In the genomic region with DNA sequence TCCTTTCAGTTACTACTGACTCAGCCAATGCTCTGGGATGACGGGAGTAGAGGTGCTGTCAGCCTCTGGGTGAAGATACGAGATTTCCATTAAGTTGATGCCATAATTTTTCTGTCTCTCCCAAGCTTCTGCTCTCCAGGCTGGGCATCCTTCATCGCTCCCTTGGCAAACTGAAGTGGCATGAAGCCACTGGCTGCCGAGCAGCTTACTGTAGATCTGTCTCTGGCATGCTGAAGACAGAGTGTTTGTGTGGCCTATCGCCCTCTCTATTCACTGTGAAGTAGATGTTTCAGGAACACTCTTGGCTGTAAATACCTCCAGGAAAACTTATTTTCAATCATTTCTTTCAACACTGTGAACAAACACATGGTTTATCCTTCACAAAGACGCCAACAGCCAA, we compare ENCODE assay signal across 30 mouse cellular contexts.
DNase-seq lines count a peak whose midpoint lies in the region; ATAC-seq and TF ChIP-seq lines count a peak whose summit lies in the region.
"Had no signal": no experiment of that assay in that cellular context is flagged by ENCODE, and none has a peak within 500 bp of the region (broad histone marks: within the 10 kb centered on the region; RNA-seq: fewer than 3 reads in every experiment).

No protein-coding gene starts in this region.

- ATAC-seq in cerebellum, adult (ENCODE audit: insufficient number of reproducible peaks, low FRiP score, low TSS enrichment), result no peak
- peak; percentile 89 for ATAC-seq in forebrain, postnatal 0 days
- no peak; the same call in 1 of the 2 replicates for ATAC-seq in forebrain, embryonic 13.5 days
- 0 out of 2 replicates have a peak, but pooled peaks have one; percentile 21 for ATAC-seq in lung, embryonic 16.5 days (ENCODE audit: low read depth)
- ATAC-seq: activated CD4-positive, CD25-positive, alpha-beta regulatory T cell, adult 4 months; intestine, postnatal 0 days; liver, postnatal 0 days had no signal

- no peaks in the 10 kb centered on the region for H3K9me3 ChIP-seq in forebrain, postnatal 0 days (ENCODE audit: low read length)
- H3K9me3 ChIP-seq in forebrain, embryonic 13.5 days (replicated peaks), result no peaks in the 10 kb centered on the region
- H3K9me3 ChIP-seq in lung, embryonic 16.5 days (ENCODE audit: control insufficient read depth, low read length), result no peaks in the 10 kb centered on the region
- H3K9me3 ChIP-seq: embryonic facial prominence, embryonic 13.5 days; heart, embryonic 12.5 days; hindbrain, embryonic 10.5 days; limb, embryonic 12.5 days; neural tube, embryonic 12.5 days; stomach, embryonic 15.5 days had no signal

- no peak overlapping the region for H3K9ac ChIP-seq in forebrain, postnatal 0 days
- no peak overlapping the region for H3K9ac ChIP-seq in forebrain, embryonic 13.5 days
- H3K9ac ChIP-seq in lung, embryonic 16.5 days (ENCODE audit: low read length), result no peak overlapping the region
- H3K9ac ChIP-seq: embryonic facial prominence, embryonic 13.5 days; heart, embryonic 12.5 days; limb, embryonic 12.5 days; liver, postnatal 0 days; neural tube, embryonic 12.5 days; stomach, embryonic 15.5 days had no signal

- H3K4me1 ChIP-seq in forebrain, postnatal 0 days (ENCODE audit: insufficient read depth), result no peaks in the 10 kb centered on the region
- peaks cover 5% of the 10 kb centered on the region; the same call in 1 of the 2 replicates for H3K4me1 ChIP-seq in forebrain, embryonic 13.5 days
- 0 out of 2 replicates have a peak, but pooled peaks cover 2% of the 10 kb centered on the region for H3K4me1 ChIP-seq in lung, embryonic 16.5 days (replicated peaks; ENCODE audit: control insufficient read depth, insufficient read depth, low read length)
- no peaks in the 10 kb centered on the region for H3K4me1 ChIP-seq in lung, adult 2 months (ENCODE audit: control insufficient read depth, insufficient read depth, low read length)
- H3K4me1 ChIP-seq: embryonic facial prominence, embryonic 13.5 days; heart, embryonic 12.5 days; hindbrain, embryonic 10.5 days; limb, embryonic 12.5 days; megakaryocyte, embryonic 14.5 days; neural tube, embryonic 12.5 days; stomach, embryonic 15.5 days had no signal

- no peak overlapping the region for H3K27ac ChIP-seq in forebrain, postnatal 0 days (ENCODE audit: low read depth, low read length)
- H3K27ac ChIP-seq in forebrain, embryonic 13.5 days, result no peak overlapping the region
- H3K27ac ChIP-seq in lung, embryonic 16.5 days (ENCODE audit: low read length), result no peak overlapping the region
- H3K27ac ChIP-seq: embryonic facial prominence, embryonic 13.5 days; gastrocnemius, adult 2 months; hindbrain, embryonic 10.5 days; layer of hippocampus, adult 2 months; limb, embryonic 12.5 days; neural tube, embryonic 12.5 days; stomach, embryonic 15.5 days had no signal

- TF ChIP-seq POLR2A in lung, adult 2 months (IDR thresholded peaks at IDR 0.05; ENCODE audit: borderline replicate concordance, extremely low read depth, low read depth, low read length), result no peak

- no peaks in the 10 kb centered on the region for H3K36me3 ChIP-seq in forebrain, postnatal 0 days (ENCODE audit: insufficient read depth)
- H3K36me3 ChIP-seq in forebrain, embryonic 13.5 days (ENCODE audit: poor library complexity, severe bottlenecking), result no peaks in the 10 kb centered on the region
- no peaks in the 10 kb centered on the region for H3K36me3 ChIP-seq in lung, embryonic 16.5 days (ENCODE audit: control insufficient read depth, insufficient read depth, low read length)
- H3K36me3 ChIP-seq: embryonic facial prominence, embryonic 13.5 days; heart, embryonic 12.5 days; hindbrain, embryonic 10.5 days; limb, embryonic 12.5 days; neural tube, embryonic 12.5 days; stomach, embryonic 15.5 days had no signal

- no peak for TF ChIP-seq CTCF in forebrain, postnatal 0 days (IDR thresholded peaks at IDR 0.05; ENCODE audit: low read depth)
- no peak for TF ChIP-seq CTCF in lung, adult 2 months (IDR thresholded peaks at IDR 0.05; ENCODE audit: insufficient read depth, low read length)

- no peak overlapping the region for H3K4me2 ChIP-seq in forebrain, postnatal 0 days (ENCODE audit: low read depth)
- no peak overlapping the region for H3K4me2 ChIP-seq in forebrain, embryonic 13.5 days
- H3K4me2 ChIP-seq in lung, embryonic 16.5 days (ENCODE audit: low read depth, low read length), result no peak overlapping the region
- H3K4me2 ChIP-seq: embryonic facial prominence, embryonic 13.5 days; heart, embryonic 12.5 days; limb, embryonic 12.5 days; liver, embryonic 11.5 days; neural tube, embryonic 12.5 days; stomach, embryonic 15.5 days had no signal

- H3K27me3 ChIP-seq in forebrain, postnatal 0 days (ENCODE audit: insufficient read depth, low read length), result no peaks in the 10 kb centered on the region
- no peaks in the 10 kb centered on the region for H3K27me3 ChIP-seq in forebrain, embryonic 13.5 days
- H3K27me3 ChIP-seq in lung, embryonic 16.5 days (ENCODE audit: control insufficient read depth, insufficient read depth, low read depth, low read length), result no peaks in the 10 kb centered on the region
- H3K27me3 ChIP-seq: embryonic facial prominence, embryonic 13.5 days; heart, embryonic 12.5 days; limb, embryonic 12.5 days; megakaryocyte, embryonic 14.5 days; neural tube, embryonic 12.5 days; stomach, embryonic 15.5 days had no signal

- H3K4me3 ChIP-seq in forebrain, postnatal 0 days (ENCODE audit: low read depth, low read length), result no peak overlapping the region
- no peak overlapping the region for H3K4me3 ChIP-seq in forebrain, embryonic 13.5 days
- no peak overlapping the region for H3K4me3 ChIP-seq in lung, embryonic 16.5 days (ENCODE audit: low read length)
- no peak overlapping the region for H3K4me3 ChIP-seq in lung, adult 2 months (replicated peaks; ENCODE audit: extremely low read depth, low read depth, low read length)
- H3K4me3 ChIP-seq: embryonic facial prominence, embryonic 13.5 days; erythroblast, embryonic 14.5 days; gastrocnemius, adult 2 months; heart, embryonic 12.5 days; hindbrain, embryonic 10.5 days; layer of hippocampus, adult 2 months; limb, embryonic 12.5 days; megakaryocyte, embryonic 14.5 days; neural tube, embryonic 12.5 days; stomach, embryonic 15.5 days had no signal

- 51% methylated on average over 6 of the region's 6 CpGs for WGBS in forebrain, postnatal 0 days
- WGBS in forebrain, embryonic 13.5 days, result 86% methylated on average over 6 of the region's 6 CpGs
- WGBS in lung, embryonic 16.5 days, result 42% methylated on average over 6 of the region's 6 CpGs
- 55% methylated on average over 6 of the region's 6 CpGs for WGBS in lung, adult 2 months

- peak; percentile 78 to 84 for DNase-seq in cerebellum, postnatal 10 days
- peak; percentile 75 for DNase-seq in forebrain, postnatal 0 days
- DNase-seq in lung, adult 2 months, result no peak
- peak; percentile 32 for DNase-seq in right cerebral cortex, postnatal 4 days
- DNase-seq in right cerebral cortex, postnatal 25 days, result no peak
- DNase-seq: adrenal gland, adult 8-10 months; cerebellum, adult 9-11 months; embryo, embryonic 11 days; gastrocnemius, adult 2 months; heart, postnatal 10 days; kidney, postnatal 25 days; liver, postnatal 0 days; midbrain, embryonic 14.5 days; thymus, adult 18-20 months; thymus, postnatal 36 days had no signal

Comparison
In these comparisons a context has a peak if more than half of its experiments do, and no peak if none do; other contexts are left out.
1. DNase-seq: peak in cerebellum, postnatal 10 days (2 of 2), forebrain, postnatal 0 days (single experiment) and right cerebral cortex, postnatal 4 days (single experiment); none in lung, adult 2 months (single experiment) and right cerebral cortex, postnatal 25 days (single experiment).
2. ATAC-seq: peak in forebrain, postnatal 0 days (single experiment) and lung, embryonic 16.5 days (single experiment); none in cerebellum, adult (single experiment) and forebrain, embryonic 13.5 days (single experiment).